Mouse (Mus musculus) MN1 (cell line): ENCODE measurements around the gene Chd2.

Experiments
- DNase-seq: peaks from one replicate; pipeline ENCODE4 v3.0.0-alpha.2; 2016; ENCODE audit warnings: low spot score

The Chd2 gene

GRCm38 (mm10) chr7:73441802-73442201, 99.8 kb downstream of the Chd2 start:
- no peak for DNase-seq

GRCm38 (mm10) chr7:73435685-73436084, 105.9 kb downstream of the Chd2 start:
- DNase-seq: no peak

- no peak for DNase-seq
These were observed 107.3 kb downstream of the Chd2 start for GRCm38 (mm10) chr7:73434336-73434677.

GRCm38 (mm10) chr7:73433637-73434335, 107.8 kb downstream of the Chd2 start:
- no peak for DNase-seq

GRCm38 (mm10) chr7:73428525-73428924, 113.1 kb downstream of the Chd2 start:
- no peak for DNase-seq

GRCm38 (mm10) chr7:73427794-73428193, 113.8 kb downstream of the Chd2 start:
- no peak for DNase-seq

GRCm38 (mm10) chr7:73426752-73427386, 114.8 kb downstream of the Chd2 start:
- no peak for DNase-seq

GRCm38 (mm10) chr7:73426235-73426634, 115.4 kb downstream of the Chd2 start:
- DNase-seq: peak; percentile 14

- no peak for DNase-seq
These were observed 116.2 kb downstream of the Chd2 start for GRCm38 (mm10) chr7:73425451-73425850.

- DNase-seq: no peak
These were observed 116.9 kb downstream of the Chd2 start for GRCm38 (mm10) chr7:73424705-73425104.

- DNase-seq: no peak
These were observed 117.4 kb downstream of the Chd2 start for GRCm38 (mm10) chr7:73424243-73424642.

GRCm38 (mm10) chr7:73423236-73423635, 118.4 kb downstream of the Chd2 start:
- DNase-seq: no peak

GRCm38 (mm10) chr7:73422223-73423113, 119.2 kb downstream of the Chd2 start:
- DNase-seq: peak; percentile 77

- DNase-seq: peak; percentile 12
These were observed 120.2 kb downstream of the Chd2 start for GRCm38 (mm10) chr7:73421278-73422015.

- DNase-seq: no peak
These were observed 120.8 kb downstream of the Chd2 start for GRCm38 (mm10) chr7:73420827-73421226.

GRCm38 (mm10) chr7:73419375-73419774, 122.3 kb downstream of the Chd2 start:
- DNase-seq: no peak

- no peak for DNase-seq
These were observed 127.4 kb downstream of the Chd2 start for GRCm38 (mm10) chr7:73414192-73414591.

GRCm38 (mm10) chr7:73412419-73412818, 129.2 kb downstream of the Chd2 start:
- no peak for DNase-seq

- DNase-seq: no peak
These were observed 129.6 kb downstream of the Chd2 start for GRCm38 (mm10) chr7:73411986-73412385.

GRCm38 (mm10) chr7:73411523-73411922, 130.1 kb downstream of the Chd2 start:
- no peak for DNase-seq

GRCm38 (mm10) chr7:73405550-73405949, 136.1 kb downstream of the Chd2 start:
- no peak for DNase-seq

GRCm38 (mm10) chr7:73403538-73403937, 138.1 kb downstream of the Chd2 start:
- no peak for DNase-seq
